Mouse (Mus musculus) bone marrow, adult 2 months (tissue): Measurements from ENCODE around the gene Glipr1l3. TPM values are rescaled to one million over a fixed set of nuclear protein-coding genes. Genes with fewer than 3 reads are reported as not detected.
A peak's percentile ranks its signal among the peaks of the same experiment; 100 is the strongest.
"Not testable (repeated sequence)": the region's sequence is repeated elsewhere in the genome, so short reads cannot be mapped to it uniquely, and the experiment has no call there.

Experiments
- H3K27ac ChIP-seq: fragments of 200-500 bp; 2 replicates; pipeline ENCODE4 v1.5.1; 2012; ENCODE audit warnings: low read depth, mild to moderate bottlenecking, control low read depth, inconsistent platforms, low read length; ENCODE audit not compliant: control insufficient read depth, poor library complexity, insufficient read depth
- H3K4me1 ChIP-seq: fragments of 200-500 bp; 2 replicates; pipeline ENCODE4 v1.6.1; 2011; ENCODE audit warnings: low read length; ENCODE audit not compliant: control insufficient read depth, insufficient read depth
- H3K4me3 ChIP-seq: fragments of 200-500 bp; replicated peaks from 2 replicates; pipeline ENCODE3; 2011; ENCODE audit warnings: mild to moderate bottlenecking, low read depth, low read length, control low read depth; ENCODE audit not compliant: control insufficient read depth
- CTCF ChIP-seq: fragments of 200-500 bp; IDR thresholded peaks from 2 replicates; pipeline ENCODE4 v1.5.1; 2011; ENCODE audit warnings: low read length, control low read depth; ENCODE audit not compliant: control insufficient read depth, insufficient read depth
- POLR2A ChIP-seq: fragments of 200-500 bp; IDR thresholded peaks from 2 replicates; pipeline ENCODE4 v1.6.1; 2011; ENCODE audit warnings: low read depth, mild to moderate bottlenecking, control low read depth, low read length, borderline replicate concordance; ENCODE audit not compliant: control insufficient read depth
- WGBS: fragments of 180-500 bp; shearing (Covaris S2); methylation state at CpG from one replicate; pipeline ENCODE4 v1.1.7; 2018; 5-methylcytosine and 5-hydroxymethylcytosine counted together
- polyA plus RNA-seq: library from polyadenylated mRNA; stranded (reverse); fragments of >200 nt; gene quantifications from 2 replicates; pipeline ENCODE4 v1.2.4, GENCODE M21; 2011; ENCODE audit warnings: low replicate concordance; ENCODE audit not compliant: missing spikeins, insufficient read depth, insufficient read length

Glipr1l3 gene
- polyA plus RNA-seq: not detected in 2 replicates

- peak; percentile 78 for TF ChIP-seq CTCF
- WGBS: 22% methylated on average over 15 of the region's 15 CpGs
- H3K27ac ChIP-seq: not testable (repeated sequence)
Measured at GRCm38 (mm10) chr10:112159882-112160560, at the start of gene Glipr1l3. Gene Glipr1l3, minus strand, starts transcription at chr10:112160327.

GRCm38 (mm10) chr10:112203463-112203862, 43.3 kb upstream of the Glipr1l3 start:
- Histone ChIP-seq H3K4me1 (no peaks in the 10 kb centered on the region), H3K4me3 (no peak overlapping the region), H3K27ac (no peak overlapping the region)
- 33% methylated on average over 2 of the region's 2 CpGs for WGBS
- TF ChIP-seq POLR2A: no peak
- no peak for TF ChIP-seq CTCF

More at GRCm38 (mm10) chr10:112159882-112160560, at the start of gene Glipr1l3:
- H3K4me1 ChIP-seq, H3K4me3 ChIP-seq: not testable (repeated sequence)

- not testable (repeated sequence) for H3K27ac ChIP-seq, H3K4me3 ChIP-seq, H3K4me1 ChIP-seq
- 72% methylated on average over 2 of the region's 2 CpGs for WGBS
Measured at GRCm38 (mm10) chr10:112193919-112194318, 33.8 kb upstream of the Glipr1l3 start.

- 50% methylated on average over 13 of the region's 13 CpGs for WGBS
- not testable (repeated sequence) for H3K4me1 ChIP-seq
Measured at GRCm38 (mm10) chr10:112177027-112177426, 16.9 kb upstream of the Glipr1l3 start.

GRCm38 (mm10) chr10:112163168-112163766, 3.1 kb upstream of the Glipr1l3 start, which contains the start of gene Caps2:
Gene Caps2, plus strand, starts transcription at chr10:112163621.
- no peak for TF ChIP-seq CTCF
- no peak for TF ChIP-seq POLR2A
- 32% methylated on average over 4 of the region's 4 CpGs for WGBS

More at GRCm38 (mm10) chr10:112177027-112177426, 16.9 kb upstream of the Glipr1l3 start:
- H3K27ac ChIP-seq, H3K4me3 ChIP-seq: not testable (repeated sequence)

GRCm38 (mm10) chr10:112139834-112140233, 20.3 kb downstream of the Glipr1l3 start:
- H3K27ac ChIP-seq: no peak overlapping the region

More at GRCm38 (mm10) chr10:112163168-112163766, 3.1 kb upstream of the Glipr1l3 start, which contains the start of gene Caps2:
- Histone ChIP-seq H3K27ac (no peak within 1 kb of the TSS), H3K4me3 (no peak within 1 kb of the TSS), H3K4me1 (no peaks in the 10 kb centered on the region)

GRCm38 (mm10) chr10:112138871-112139430, 21.2 kb downstream of the Glipr1l3 start:
- peak overlapping the region; percentile 9 for H3K4me3 ChIP-seq
- TF ChIP-seq POLR2A (no peak), CTCF (no peak)
- H3K4me1 ChIP-seq: peaks cover 2% of the 10 kb centered on the region; the same call in 1 of the 2 replicates
- H3K27ac ChIP-seq: no peak overlapping the region
- WGBS: 32% methylated on average over 6 of the region's 6 CpGs

More at GRCm38 (mm10) chr10:112139834-112140233, 20.3 kb downstream of the Glipr1l3 start:
- no peak for TF ChIP-seq POLR2A
- no peak for TF ChIP-seq CTCF
- 30% methylated on average over 2 of the region's 2 CpGs for WGBS
- Histone ChIP-seq H3K4me1 (peaks cover 2% of the 10 kb centered on the region; the same call in 1 of the 2 replicates), H3K4me3 (no peak overlapping the region)

GRCm38 (mm10) chr10:112138050-112138870, 21.9 kb downstream of the Glipr1l3 start:
- Histone ChIP-seq H3K27ac (no peak overlapping the region), H3K4me3 (peak overlapping the region; percentile 28), H3K4me1 (peaks cover 2% of the 10 kb centered on the region; the same call in 1 of the 2 replicates)
- TF ChIP-seq POLR2A (no peak), CTCF (peak; percentile 15; the same call in 1 of the 2 replicates)
- WGBS: 18% methylated on average over 9 of the region's 9 CpGs
